Mouse (Mus musculus) hindbrain, postnatal 0 days (tissue): ENCODE data around the gene Med29. TPM values are rescaled to one million over a fixed set of nuclear protein-coding genes. Genes with fewer than 3 reads are reported as not detected.
"Not testable (repeated sequence)": the region's sequence is repeated elsewhere in the genome, so short reads cannot be mapped to it uniquely, and the experiment has no call there.

Experiments used
- ATAC-seq: fragments of 200-750 bp; cut with Nextera tagmentation; 2 replicates; pipeline ENCODE4 v1.8.0; 2017; ENCODE audit warnings: mild to moderate bottlenecking, moderate TSS enrichment, moderate library complexity
- DNase-seq: peaks from one replicate; pipeline ENCODE4 v3.0.0-alpha.2; 2015; ENCODE audit warnings: low spot score
- H3K27ac ChIP-seq: fragments of 300-500 bp; sonication (generic); 2 replicates; pipeline ENCODE4 v1.5.1; 2014; ENCODE audit warnings: mild to moderate bottlenecking
- H3K27me3 ChIP-seq: fragments of 300-500 bp; sonication (generic); 2 replicates; pipeline ENCODE4 v1.6.1; 2014; ENCODE audit warnings: low read length, mixed read lengths; ENCODE audit not compliant: insufficient read depth
- H3K36me3 ChIP-seq: fragments of 300-500 bp; sonication (generic); 2 replicates; pipeline ENCODE4 v1.6.1; 2014; ENCODE audit warnings: low read length, mixed read lengths; ENCODE audit not compliant: insufficient read depth
- H3K4me1 ChIP-seq: fragments of 300-500 bp; sonication (generic); 2 replicates; pipeline ENCODE4 v1.6.1; 2014; ENCODE audit warnings: antibody characterized with exemption, low read length, mixed read lengths; ENCODE audit not compliant: insufficient read depth
- H3K4me2 ChIP-seq: fragments of 300-500 bp; sonication (generic); 2 replicates; pipeline ENCODE4 v1.6.1; 2014; ENCODE audit warnings: low read depth, mild to moderate bottlenecking, low read length, moderate library complexity, mixed read lengths
- H3K4me3 ChIP-seq: fragments of 300-500 bp; sonication (generic); 2 replicates; pipeline ENCODE4 v1.5.1; 2014; ENCODE audit warnings: low read length
- H3K9ac ChIP-seq: fragments of 300-500 bp; sonication (generic); replicated peaks from 2 replicates; pipeline ENCODE4 v1.6.1; 2014; ENCODE audit warnings: mild to moderate bottlenecking, low read length, moderate library complexity, mixed read lengths
- H3K9me3 ChIP-seq: fragments of 300-500 bp; sonication (generic); 2 replicates; pipeline ENCODE4 v1.6.1; 2016; ENCODE audit warnings: low read length, mixed read lengths
- CTCF ChIP-seq: IDR thresholded peaks from 2 replicates; pipeline ENCODE4 v1.5.1; 2016; ENCODE audit warnings: antibody characterized with exemption, control low read depth, low read depth
- WGBS: fragments of 180-500 bp; shearing (Covaris S2); extraction: QIAGEN DNeasy Blood & Tissue Kit; methylation state at CpG from one replicate; pipeline ENCODE4 v1.1.7; 2014; 5-methylcytosine and 5-hydroxymethylcytosine counted together
- polyA plus RNA-seq: library from polyadenylated mRNA; unstranded; fragments of >200 nt; fragmentation: Nextera tagmentation; extraction: Ambion mirVana; gene quantifications from 2 replicates; pipeline ENCODE4 v1.2.1, GENCODE M21; 2015
- total RNA-seq: library from RNA; depleted of rRNA; stranded (reverse); fragments of >200 nt; gene quantifications from 2 replicates; pipeline ENCODE4 v1.2.3, GENCODE M21; 2014

Med29 gene
- total and polyA plus RNA-seq, 2 experiments from 2014 or later: 33.6 to 42.9 TPM

GRCm38 (mm10) chr7:28398000-28398399 lies 5.5 kb upstream of the Med29 start:
- peaks cover 67% of the 10 kb centered on the region for H3K36me3 ChIP-seq
- H3K4me3 ChIP-seq: no peak overlapping the region
- H3K4me1 ChIP-seq: peaks cover 3% of the 10 kb centered on the region; the same call in 1 of the 2 replicates
- no peaks in the 10 kb centered on the region for H3K9me3 ChIP-seq
- no peak for ATAC-seq
- 58% methylated on average over 3 of the region's 3 CpGs for WGBS
- TF ChIP-seq CTCF: peak; percentile 61
- no peaks in the 10 kb centered on the region for H3K27me3 ChIP-seq
- H3K9ac ChIP-seq: no peak overlapping the region
- DNase-seq: peak; percentile 69
- no peak overlapping the region for H3K4me2 ChIP-seq
- no peak overlapping the region for H3K27ac ChIP-seq

- Histone ChIP-seq H3K27ac (no peak overlapping the region), H3K9me3 (no peaks in the 10 kb centered on the region), H3K4me1 (peaks cover 8% of the 10 kb centered on the region; the same call in 1 of the 2 replicates), H3K36me3 (peaks cover 45% of the 10 kb centered on the region), H3K4me3 (no peak overlapping the region), H3K9ac (no peak overlapping the region), H3K27me3 (no peaks in the 10 kb centered on the region), H3K4me2 (no peak overlapping the region)
- TF ChIP-seq CTCF: no peak
- WGBS: 95% methylated on average over 4 of the region's 4 CpGs
- DNase-seq (no peak), ATAC-seq (no peak)
These were observed 2.9 kb upstream of the Med29 start for GRCm38 (mm10) chr7:28395425-28395824.

- DNase-seq (peak; percentile 12), ATAC-seq (no peak)
- Histone ChIP-seq H3K9me3 (no peaks in the 10 kb centered on the region), H3K27me3 (no peaks in the 10 kb centered on the region), H3K36me3 (peaks cover 43% of the 10 kb centered on the region), H3K27ac (peak overlapping the region; percentile 87), H3K4me3 (peak overlapping the region; percentile 92), H3K4me1 (peaks cover 8% of the 10 kb centered on the region; the same call in 1 of the 2 replicates), H3K9ac (peak overlapping the region; percentile 81), H3K4me2 (peak overlapping the region; percentile 81)
- no peak for TF ChIP-seq CTCF
- WGBS: 8% methylated on average over 22 of the region's 22 CpGs
These were observed 904 bp upstream of the Med29 start for GRCm38 (mm10) chr7:28393272-28393951.

GRCm38 (mm10) chr7:28390331-28390730 lies 2.2 kb downstream of the Med29 start:
- no peak overlapping the region for H3K9ac ChIP-seq
- peaks cover 27% of the 10 kb centered on the region; the same call in 1 of the 2 replicates for H3K36me3 ChIP-seq
- H3K4me1 ChIP-seq: peaks cover 8% of the 10 kb centered on the region; the same call in 1 of the 2 replicates
- no peak overlapping the region for H3K27ac ChIP-seq
- H3K27me3 ChIP-seq: no peaks in the 10 kb centered on the region
- ATAC-seq (no peak), DNase-seq (no peak)
- H3K4me3 ChIP-seq: no peak overlapping the region
- WGBS: 94% methylated on average over 3 of the region's 3 CpGs
- H3K9me3 ChIP-seq: no peaks in the 10 kb centered on the region
- no peak for TF ChIP-seq CTCF
- H3K4me2 ChIP-seq: no peak overlapping the region

- WGBS: 86% methylated on average over 7 of the region's 7 CpGs
- not testable (repeated sequence) for H3K27me3 ChIP-seq, H3K4me3 ChIP-seq, H3K27ac ChIP-seq, H3K9me3 ChIP-seq, H3K4me1 ChIP-seq, DNase-seq, H3K9ac ChIP-seq, ATAC-seq, H3K4me2 ChIP-seq
- peaks cover 23% of the 10 kb centered on the region; the same call in 1 of the 2 replicates for H3K36me3 ChIP-seq
These were observed 5.1 kb downstream of the Med29 start for GRCm38 (mm10) chr7:28387384-28387783.

GRCm38 (mm10) chr7:28386877-28387276 lies 5.6 kb downstream of the Med29 start:
- H3K9me3 ChIP-seq, H3K9ac ChIP-seq, H3K4me1 ChIP-seq, H3K4me3 ChIP-seq, ATAC-seq, H3K27me3 ChIP-seq, DNase-seq, H3K27ac ChIP-seq, H3K4me2 ChIP-seq: not testable (repeated sequence)
- peaks cover 23% of the 10 kb centered on the region; the same call in 1 of the 2 replicates for H3K36me3 ChIP-seq
- WGBS: 83% methylated on average over 6 of the region's 6 CpGs

- TF ChIP-seq CTCF: peak; percentile 89
- H3K4me2 ChIP-seq: no peak overlapping the region
- H3K27me3 ChIP-seq: no peaks in the 10 kb centered on the region
- H3K4me1 ChIP-seq: 0 out of 2 replicates have a peak, but pooled peaks cover 1% of the 10 kb centered on the region
- H3K4me3 ChIP-seq: no peak overlapping the region
- WGBS: 20% methylated on average over 4 of the region's 4 CpGs
- ATAC-seq: peak; percentile 65
- H3K9ac ChIP-seq: no peak overlapping the region
- H3K27ac ChIP-seq: no peak overlapping the region
- no peaks in the 10 kb centered on the region for H3K9me3 ChIP-seq
- peak; percentile 87 for DNase-seq
- H3K36me3 ChIP-seq: peaks cover 23% of the 10 kb centered on the region; the same call in 1 of the 2 replicates
These were observed 6.0 kb downstream of the Med29 start for GRCm38 (mm10) chr7:28386462-28386861.
